Mouse (Mus musculus) layer of hippocampus, adult 9-11 months (tissue): Measurements from ENCODE around the gene Snd1.

ENCODE experiments used
- DNase-seq: peaks from one replicate; pipeline ENCODE4 v3.0.0; 2022

The Snd1 gene

DNA sequence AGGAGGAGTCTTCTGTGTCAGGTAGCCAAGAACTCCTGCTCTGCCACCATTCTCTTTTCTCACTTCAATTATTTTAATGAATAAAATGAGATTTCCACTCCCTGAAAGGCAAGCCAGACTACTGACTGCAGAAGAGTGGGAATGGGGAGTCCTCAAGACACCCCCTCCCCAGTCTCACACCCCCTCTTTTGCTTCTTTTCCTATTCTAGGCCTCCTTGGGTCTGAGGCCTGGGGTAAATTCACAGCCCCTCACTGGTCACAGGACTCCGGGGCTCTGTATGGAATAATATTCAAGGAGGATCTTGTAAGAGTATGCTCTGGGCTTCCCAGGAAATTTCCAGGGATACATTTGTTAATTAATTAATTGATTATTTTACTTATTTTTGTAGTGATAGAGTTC lies 507.9 kb downstream of the Snd1 start:
- no peak for DNase-seq
